Mouse (Mus musculus) embryonic facial prominence, embryonic 10.5 days (tissue): ENCODE measurements around the gene Slc2a13. TPM values are rescaled to one million over a fixed set of nuclear protein-coding genes. Genes with fewer than 3 reads are reported as not detected.

Experiments used
- DNase-seq: peaks from one replicate; pipeline ENCODE4 v3.0.0-alpha.2; 2017; ENCODE audit warnings: low spot score
- H3K27ac ChIP-seq: fragments of 300-500 bp; sonication (generic); replicated peaks from 2 replicates; pipeline ENCODE4 v1.5.1; 2016; ENCODE audit warnings: mild to moderate bottlenecking
- H3K27me3 ChIP-seq: fragments of 300-500 bp; sonication (generic); replicated peaks from 2 replicates; pipeline ENCODE4 v1.6.1; 2016; ENCODE audit warnings: low read depth, mild to moderate bottlenecking; ENCODE audit not compliant: poor library complexity, severe bottlenecking
- H3K36me3 ChIP-seq: fragments of 300-500 bp; sonication (generic); replicated peaks from 2 replicates; pipeline ENCODE4 v1.6.1; 2016; ENCODE audit warnings: mild to moderate bottlenecking, moderate library complexity
- H3K4me1 ChIP-seq: fragments of 300-500 bp; sonication (generic); 2 replicates; pipeline ENCODE4 v1.6.1; 2016
- H3K4me3 ChIP-seq: fragments of 300-500 bp; sonication (generic); 2 replicates; pipeline ENCODE4 v1.5.1; 2016; ENCODE audit warnings: mild to moderate bottlenecking, moderate library complexity
- H3K9me3 ChIP-seq: fragments of 300-500 bp; sonication (generic); 2 replicates; pipeline ENCODE4 v1.6.1; 2016; ENCODE audit warnings: mild to moderate bottlenecking
- WGBS: fragments of 180-500 bp; shearing (Covaris S2); methylation state at CpG from one replicate; pipeline ENCODE4 v1.1.7; 2016; 5-methylcytosine and 5-hydroxymethylcytosine counted together
- polyA plus RNA-seq: library from polyadenylated mRNA; unstranded; fragments of >200 nt; fragmentation: Nextera tagmentation; extraction: Ambion mirVana; gene quantifications from 2 replicates; pipeline ENCODE4 v1.2.1, GENCODE M21; 2016

Gene Slc2a13
- polyA plus RNA-seq, 1 experiment from 2014 or later: 0.50 TPM

DNA sequence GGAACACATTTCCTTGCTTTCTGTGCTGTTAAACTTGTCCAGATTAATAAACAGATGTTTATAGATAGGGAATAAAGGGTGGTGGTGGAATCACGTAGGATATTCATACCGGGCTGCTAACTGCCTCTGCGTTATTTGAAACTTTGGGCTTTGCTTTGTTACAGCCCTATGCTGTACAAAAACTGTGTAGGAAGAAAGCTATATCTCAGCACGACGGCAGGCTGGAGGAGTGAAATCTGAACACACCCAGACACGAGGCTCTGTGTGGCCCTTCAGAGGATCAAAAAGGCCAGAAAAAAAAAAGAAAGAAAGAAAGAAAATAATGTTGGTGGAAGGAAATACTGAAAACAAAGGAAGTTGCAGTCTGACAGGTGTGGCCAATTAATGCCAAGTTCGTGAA, 166.1 kb downstream of the Slc2a13 start:
- Histone ChIP-seq H3K4me1 (no peaks in the 10 kb centered on the region), H3K27ac (no peak overlapping the region), H3K36me3 (no peaks in the 10 kb centered on the region), H3K27me3 (no peaks in the 10 kb centered on the region), H3K4me3 (no peak overlapping the region), H3K9me3 (no peaks in the 10 kb centered on the region)
- 71% methylated on average over 7 of the region's 7 CpGs for WGBS
- DNase-seq: no peak

DNA sequence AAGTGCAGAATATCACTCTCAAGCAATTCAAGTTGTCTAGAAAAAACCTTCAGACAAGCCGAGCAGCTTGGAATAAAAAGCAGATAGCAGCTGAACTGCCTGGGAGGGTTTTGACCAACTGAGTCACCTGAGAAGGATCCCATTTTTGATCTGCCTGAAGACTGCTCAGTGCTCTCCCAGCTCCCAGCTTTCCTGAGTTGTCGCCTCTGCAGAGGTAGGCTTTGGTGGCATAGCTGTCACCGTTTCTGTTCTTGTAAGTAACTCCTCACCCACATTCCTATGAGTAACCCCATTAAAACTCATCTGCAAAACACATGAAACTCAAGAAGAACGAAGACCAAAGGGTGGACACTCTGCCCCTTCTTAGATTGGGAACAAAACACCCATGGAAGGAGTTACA, 177.9 kb downstream of the Slc2a13 start:
- 91% methylated on average over 4 of the region's 4 CpGs for WGBS
- no peaks in the 10 kb centered on the region for H3K9me3 ChIP-seq
- H3K27ac ChIP-seq: no peak overlapping the region
- no peak for DNase-seq
- H3K36me3 ChIP-seq: no peaks in the 10 kb centered on the region
- no peaks in the 10 kb centered on the region for H3K4me1 ChIP-seq
- no peak overlapping the region for H3K4me3 ChIP-seq
- no peaks in the 10 kb centered on the region for H3K27me3 ChIP-seq

DNA sequence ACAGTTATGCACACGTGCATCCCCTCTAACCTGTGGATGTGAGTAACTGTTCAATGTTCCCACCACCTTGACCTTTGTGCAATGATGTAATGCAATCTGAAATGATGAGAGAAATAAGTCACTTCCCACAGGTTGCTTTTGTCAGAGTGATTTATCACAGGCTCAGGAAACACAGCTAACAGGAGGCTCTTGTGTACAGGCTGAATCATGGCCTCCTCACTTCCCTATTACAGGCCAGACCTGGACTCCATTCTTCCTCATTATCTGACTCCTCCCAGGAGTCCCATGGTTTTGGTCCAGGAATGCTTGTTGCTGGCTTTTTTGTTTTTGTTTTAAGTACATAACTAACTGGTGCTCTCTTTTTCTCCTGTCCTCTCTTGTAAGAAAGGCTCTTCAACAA, 189.4 kb downstream of the Slc2a13 start:
- DNase-seq: no peak
- peaks cover 8% of the 10 kb centered on the region for H3K4me1 ChIP-seq
- 81% methylated on average over 1 of the region's 1 CpGs for WGBS

DNA sequence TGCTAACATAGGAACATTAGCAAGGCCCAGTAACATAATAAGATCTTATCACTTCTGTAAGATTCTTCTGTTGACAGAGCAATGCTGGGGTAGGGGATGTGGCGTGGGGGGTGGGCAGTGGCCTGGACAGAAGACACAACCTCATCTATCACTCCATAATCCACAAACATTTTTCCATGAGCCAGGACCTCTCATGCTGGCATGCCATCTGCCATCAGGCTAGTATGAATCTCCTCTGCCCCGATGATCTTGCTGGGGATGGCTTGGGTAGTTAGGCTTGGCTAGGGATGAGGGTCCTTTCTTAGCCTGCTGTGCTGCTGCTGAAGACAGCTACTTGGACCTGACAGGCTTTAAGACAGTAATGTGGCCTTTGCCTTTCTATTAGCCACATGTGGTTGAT, 190.5 kb downstream of the Slc2a13 start:
- no peak overlapping the region for H3K27ac ChIP-seq
- H3K4me1 ChIP-seq: peaks cover 9% of the 10 kb centered on the region
- no peaks in the 10 kb centered on the region for H3K27me3 ChIP-seq
- 88% methylated on average over 2 of the region's 2 CpGs for WGBS
- no peaks in the 10 kb centered on the region for H3K36me3 ChIP-seq
- H3K4me3 ChIP-seq: no peak overlapping the region
- no peaks in the 10 kb centered on the region for H3K9me3 ChIP-seq
- DNase-seq: no peak

More for the DNA sequence above, 189.4 kb downstream of the Slc2a13 start:
- Histone ChIP-seq H3K27me3 (no peaks in the 10 kb centered on the region), H3K27ac (no peak overlapping the region), H3K4me3 (no peak overlapping the region), H3K9me3 (no peaks in the 10 kb centered on the region), H3K36me3 (no peaks in the 10 kb centered on the region)

DNA sequence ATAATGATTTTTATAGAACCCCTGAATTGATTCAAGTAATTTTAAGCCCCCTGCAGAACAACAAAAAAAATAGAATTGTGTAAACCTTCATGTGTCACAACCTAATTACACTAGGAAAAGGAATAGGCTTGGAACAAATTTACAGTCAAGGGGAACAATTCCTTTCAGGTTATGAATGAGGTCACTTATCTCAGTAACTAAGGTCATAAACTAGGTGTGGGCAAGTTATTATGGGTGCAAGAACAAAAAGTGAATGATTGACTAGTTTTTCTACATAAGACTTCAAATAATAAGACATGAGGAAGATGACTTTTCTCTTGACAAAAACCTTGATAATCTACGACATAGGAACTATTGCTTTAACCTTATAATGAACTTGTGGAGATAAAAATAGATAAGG, 191.2 kb downstream of the Slc2a13 start:
- Histone ChIP-seq H3K36me3 (no peaks in the 10 kb centered on the region), H3K27me3 (no peaks in the 10 kb centered on the region), H3K9me3 (no peaks in the 10 kb centered on the region), H3K4me1 (peaks cover 9% of the 10 kb centered on the region), H3K27ac (no peak overlapping the region), H3K4me3 (no peak overlapping the region)
- no peak for DNase-seq
- WGBS: 86% methylated on average over 1 of the region's 1 CpGs

DNA sequence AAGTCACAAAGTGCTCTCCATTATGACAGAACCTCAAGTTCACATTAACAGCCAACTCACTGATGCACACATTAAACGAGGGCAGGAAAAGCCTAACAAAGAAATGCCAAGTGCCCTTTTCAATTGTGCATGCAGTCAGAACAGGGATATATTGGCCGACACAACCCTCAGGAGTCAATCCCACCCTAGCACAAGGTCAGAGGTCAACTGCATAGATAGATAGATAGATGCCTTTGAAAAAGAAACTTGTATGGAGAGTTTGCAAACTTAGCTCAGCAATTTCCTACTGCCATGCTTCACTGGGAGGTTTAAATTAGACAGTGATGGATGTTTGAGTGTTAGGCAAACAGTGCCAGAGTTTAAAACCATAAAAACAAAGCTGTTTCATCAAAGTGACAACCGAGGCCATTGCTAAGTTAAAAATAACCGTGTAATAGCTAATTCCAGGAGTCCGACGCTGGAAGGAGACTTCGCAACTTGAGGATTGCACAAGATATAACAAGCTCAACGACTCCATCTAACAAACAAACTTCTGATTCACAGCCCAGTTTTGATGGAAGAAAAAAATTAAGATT, 194.2 kb downstream of the Slc2a13 start:
- no peak overlapping the region for H3K4me3 ChIP-seq
- 65% methylated on average over 8 of the region's 8 CpGs for WGBS
- no peaks in the 10 kb centered on the region for H3K9me3 ChIP-seq
- no peak overlapping the region for H3K27ac ChIP-seq
- H3K4me1 ChIP-seq: peaks cover 17% of the 10 kb centered on the region
- DNase-seq: no peak
- H3K36me3 ChIP-seq: no peaks in the 10 kb centered on the region
- no peaks in the 10 kb centered on the region for H3K27me3 ChIP-seq

DNA sequence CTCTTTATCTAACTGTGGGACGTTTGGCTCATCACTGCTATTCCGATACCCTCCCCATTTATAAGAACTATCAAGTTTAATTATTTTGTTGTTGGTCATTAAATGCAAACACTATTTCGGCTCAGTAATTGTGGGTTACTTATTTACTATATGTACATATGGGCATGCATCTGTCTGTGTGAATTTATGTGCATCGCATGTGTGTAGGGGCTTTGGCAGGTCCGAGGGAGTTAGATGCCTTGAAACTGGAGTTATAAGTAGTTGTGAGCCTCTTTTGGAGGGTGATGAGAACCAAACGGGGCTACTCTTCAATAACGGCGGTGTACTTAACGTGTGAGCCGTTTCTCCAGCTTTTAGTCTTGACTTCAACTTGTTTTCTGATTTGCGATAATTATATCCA, 195.5 kb downstream of the Slc2a13 start:
- H3K4me1 ChIP-seq: peaks cover 17% of the 10 kb centered on the region
- DNase-seq: no peak
- H3K4me3 ChIP-seq: no peak overlapping the region
- H3K9me3 ChIP-seq: no peaks in the 10 kb centered on the region
- H3K27me3 ChIP-seq: no peaks in the 10 kb centered on the region
- no peaks in the 10 kb centered on the region for H3K36me3 ChIP-seq
- no peak overlapping the region for H3K27ac ChIP-seq
- 90% methylated on average over 11 of the region's 11 CpGs for WGBS

DNA sequence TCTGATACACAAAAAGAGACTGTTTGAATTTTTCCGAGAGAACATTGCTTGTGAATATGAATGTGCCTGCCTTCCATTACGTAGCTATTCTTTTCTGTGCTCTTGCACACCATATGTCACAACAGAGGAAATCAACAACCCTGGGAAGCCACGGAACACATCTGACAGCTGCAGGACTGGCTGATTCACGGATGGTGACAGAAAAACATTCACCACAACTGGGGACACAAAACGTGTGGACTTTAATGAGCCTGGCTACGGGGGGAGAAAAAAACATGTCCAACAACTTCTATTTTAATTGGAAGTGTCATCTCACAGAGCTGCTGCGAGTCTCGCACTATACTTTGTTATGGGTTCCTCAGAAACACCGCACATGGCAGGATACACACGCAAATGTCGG, 196.0 kb downstream of the Slc2a13 start:
- no peaks in the 10 kb centered on the region for H3K27me3 ChIP-seq
- peaks cover 21% of the 10 kb centered on the region for H3K4me1 ChIP-seq
- 79% methylated on average over 11 of the region's 11 CpGs for WGBS
- H3K4me3 ChIP-seq: no peak overlapping the region
- DNase-seq: no peak
- no peak overlapping the region for H3K27ac ChIP-seq
- no peaks in the 10 kb centered on the region for H3K36me3 ChIP-seq
- no peaks in the 10 kb centered on the region for H3K9me3 ChIP-seq

DNA sequence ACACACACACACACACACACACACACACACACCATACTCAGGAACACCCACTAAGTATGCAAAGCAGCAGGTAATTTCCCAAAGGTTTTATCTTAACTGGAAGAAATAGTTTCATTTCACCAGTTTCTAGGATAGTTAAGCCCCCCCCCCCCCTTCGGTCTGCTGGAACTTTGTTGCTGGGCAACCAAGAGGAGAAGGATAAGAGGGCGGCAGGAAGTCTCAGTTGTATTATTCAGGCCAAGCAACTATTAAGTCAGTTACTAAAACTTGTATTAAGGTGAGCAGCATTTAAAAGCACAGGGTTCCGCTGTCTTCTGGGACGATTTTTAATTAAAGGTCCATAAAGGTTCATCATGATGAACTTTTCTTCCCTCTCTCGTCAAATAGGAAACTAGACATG, 198.6 kb downstream of the Slc2a13 start:
- no peaks in the 10 kb centered on the region for H3K27me3 ChIP-seq
- WGBS: 77% methylated on average over 5 of the region's 5 CpGs
- H3K36me3 ChIP-seq: no peaks in the 10 kb centered on the region
- H3K27ac ChIP-seq: no peak overlapping the region
- DNase-seq: no peak
- H3K4me3 ChIP-seq: no peak overlapping the region
- peaks cover 18% of the 10 kb centered on the region for H3K4me1 ChIP-seq
- no peaks in the 10 kb centered on the region for H3K9me3 ChIP-seq

DNA sequence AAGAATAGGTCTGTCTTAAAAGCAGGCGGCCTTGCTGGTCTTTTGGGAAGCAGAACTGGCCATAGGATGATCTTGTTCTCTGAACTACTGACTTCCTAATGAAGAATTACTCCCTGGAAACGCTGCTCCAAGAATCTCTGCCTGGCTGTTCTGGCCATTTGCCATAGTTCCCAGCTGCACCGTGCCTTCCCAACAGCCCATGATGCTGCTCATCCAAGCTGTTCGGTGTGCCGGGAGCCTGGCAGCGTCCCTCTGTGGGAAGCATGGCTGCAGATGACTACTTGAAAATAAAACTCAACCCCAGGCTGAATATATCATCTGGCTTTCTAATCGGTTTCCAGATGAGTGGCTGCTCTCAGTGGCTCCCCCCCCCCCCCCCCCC, 199.9 kb downstream of the Slc2a13 start:
- Histone ChIP-seq H3K9me3 (no peaks in the 10 kb centered on the region), H3K4me1 (peaks cover 14% of the 10 kb centered on the region), H3K4me3 (no peak overlapping the region), H3K27ac (no peak overlapping the region), H3K27me3 (no peaks in the 10 kb centered on the region), H3K36me3 (no peaks in the 10 kb centered on the region)
- DNase-seq: no peak
- WGBS: 88% methylated on average over 7 of the region's 7 CpGs

DNA sequence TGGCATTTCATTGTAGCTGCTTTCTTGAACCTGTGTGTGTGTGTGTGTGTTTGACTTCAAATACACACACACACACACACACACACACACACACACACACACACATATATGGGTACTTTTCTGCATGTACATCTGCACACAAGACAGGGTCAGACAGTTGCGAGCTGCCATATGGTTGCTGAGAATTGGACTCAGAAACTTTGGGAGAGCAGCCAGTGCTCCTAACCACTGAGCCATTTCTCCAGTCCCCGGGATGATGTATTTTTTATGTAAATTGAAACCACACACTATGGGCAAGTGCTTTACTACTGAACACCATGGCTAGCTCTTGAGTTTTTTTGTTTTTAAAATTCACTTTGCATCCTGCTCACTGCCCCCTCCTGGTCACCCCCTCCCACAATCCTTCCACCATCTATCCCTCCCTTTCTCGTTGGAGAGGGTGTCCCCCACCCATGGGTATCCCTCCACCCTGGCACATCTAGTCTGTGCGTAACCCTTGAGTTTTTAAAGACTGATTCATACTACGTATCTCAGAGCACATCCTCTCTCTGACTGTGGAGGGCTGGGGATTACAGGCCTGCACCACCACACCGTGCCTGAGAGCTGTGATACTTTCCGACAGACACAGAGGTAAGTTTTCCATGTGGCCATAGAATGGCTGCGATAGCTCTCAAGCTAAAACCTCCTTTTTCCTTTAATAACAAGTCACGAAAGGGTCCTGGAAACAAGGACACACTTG, 200.4 kb downstream of the Slc2a13 start:
- H3K27me3 ChIP-seq: no peaks in the 10 kb centered on the region
- H3K4me3 ChIP-seq: no peak overlapping the region
- no peaks in the 10 kb centered on the region for H3K36me3 ChIP-seq
- no peaks in the 10 kb centered on the region for H3K9me3 ChIP-seq
- no peak for DNase-seq
- WGBS: 87% methylated on average over 9 of the region's 9 CpGs
- peaks cover 14% of the 10 kb centered on the region for H3K4me1 ChIP-seq
- no peak overlapping the region for H3K27ac ChIP-seq

DNA sequence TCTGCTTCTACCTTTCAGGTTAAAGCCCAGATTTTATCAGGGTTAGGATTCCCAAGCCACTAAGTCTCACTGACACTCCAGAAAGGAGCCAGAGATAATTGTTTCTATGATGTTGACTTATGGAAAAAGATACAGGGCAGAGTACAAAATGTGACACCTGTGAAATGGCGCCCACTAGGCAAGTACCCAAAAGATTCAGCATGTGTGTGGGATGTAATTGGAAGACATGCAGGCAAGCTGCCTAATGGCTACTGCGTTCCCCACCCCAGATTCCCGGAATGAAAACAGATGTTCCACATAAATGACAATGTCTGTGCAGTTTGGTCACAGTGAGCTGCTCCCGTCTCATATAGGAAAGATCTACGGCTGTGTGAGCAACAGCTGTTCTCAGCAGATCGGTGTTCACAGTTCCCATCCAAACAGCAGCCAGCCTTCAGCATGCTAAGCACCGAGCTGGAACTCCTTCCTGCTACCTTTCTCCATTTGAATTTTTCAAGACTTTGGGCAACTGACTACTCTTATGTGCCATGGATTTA, 201.1 kb downstream of the Slc2a13 start:
- no peaks in the 10 kb centered on the region for H3K27me3 ChIP-seq
- no peaks in the 10 kb centered on the region for H3K9me3 ChIP-seq
- H3K36me3 ChIP-seq: no peaks in the 10 kb centered on the region
- H3K4me1 ChIP-seq: peaks cover 14% of the 10 kb centered on the region
- H3K27ac ChIP-seq: no peak overlapping the region
- no peak for DNase-seq
- 69% methylated on average over 7 of the region's 7 CpGs for WGBS
- no peak overlapping the region for H3K4me3 ChIP-seq

DNA sequence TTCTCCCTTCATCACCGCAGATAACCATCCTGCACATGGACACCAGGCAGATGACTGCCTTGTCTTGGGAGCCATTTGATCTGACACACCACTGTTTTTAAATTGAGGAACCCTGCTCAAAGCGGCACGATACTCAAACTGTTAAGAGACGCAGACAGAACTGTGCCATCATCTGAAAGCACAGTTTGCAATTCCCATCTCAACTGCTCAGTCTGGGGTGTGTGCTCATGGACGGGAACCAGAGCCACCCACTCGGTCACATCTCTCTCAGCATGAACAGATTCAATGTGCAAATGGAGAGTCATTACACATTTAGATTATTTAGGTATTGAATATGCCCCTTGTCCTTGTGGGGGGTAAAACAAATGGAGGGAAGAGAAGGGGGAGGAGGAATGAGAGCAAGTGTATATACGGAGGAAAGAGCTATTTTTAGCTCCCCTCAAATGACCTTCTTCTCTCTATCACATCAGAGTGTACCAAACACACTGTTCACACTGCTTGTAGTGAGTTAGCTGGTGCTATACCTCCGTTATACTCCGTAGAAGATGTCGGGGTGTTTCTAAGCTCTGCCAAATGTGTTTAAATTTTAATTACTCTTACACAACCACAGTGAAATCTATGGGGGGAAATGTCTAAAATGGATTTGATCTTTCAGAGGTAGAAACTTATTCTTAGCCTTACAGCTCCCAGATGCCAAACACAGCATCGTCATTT, 203.2 kb downstream of the Slc2a13 start:
- H3K4me1 ChIP-seq: peaks cover 14% of the 10 kb centered on the region
- WGBS: 85% methylated on average over 11 of the region's 11 CpGs
- H3K4me3 ChIP-seq: no peak overlapping the region
- H3K36me3 ChIP-seq: no peaks in the 10 kb centered on the region
- DNase-seq: no peak
- H3K27ac ChIP-seq: no peak overlapping the region
- no peaks in the 10 kb centered on the region for H3K9me3 ChIP-seq
- H3K27me3 ChIP-seq: no peaks in the 10 kb centered on the region
